Mouse (Mus musculus) ES-Bruce4 (cell line): Measurements from ENCODE around the gene Rab5c. TPM values are rescaled to one million over a fixed set of nuclear protein-coding genes. Genes with fewer than 3 reads are reported as not detected.

Experiments
- H3K27ac ChIP-seq: 2 replicates; pipeline ENCODE4 v1.5.1; 2012; ENCODE audit warnings: low read length, inconsistent platforms; ENCODE audit not compliant: insufficient read depth
- H3K27me3 ChIP-seq: 2 replicates; pipeline ENCODE4 v1.6.1; 2012; ENCODE audit warnings: mild to moderate bottlenecking, low read length, inconsistent platforms; ENCODE audit not compliant: control insufficient read depth, poor library complexity, insufficient read depth, severe bottlenecking
- H3K36me3 ChIP-seq: 2 replicates; pipeline ENCODE4 v1.6.1; 2012; ENCODE audit warnings: inconsistent platforms, mild to moderate bottlenecking, low read length, moderate library complexity; ENCODE audit not compliant: control insufficient read depth, poor library complexity, insufficient read depth, severe bottlenecking
- H3K4me1 ChIP-seq: one replicate; pipeline ENCODE4 v1.8.1; 2011; ENCODE audit warnings: low read length; ENCODE audit not compliant: control insufficient read depth, insufficient read depth
- H3K4me3 ChIP-seq: 2 replicates; pipeline ENCODE4 v1.5.1; 2011; ENCODE audit warnings: low read depth, mild to moderate bottlenecking, low read length
- H3K9ac ChIP-seq: 2 replicates; pipeline ENCODE4 v1.6.1; 2012; ENCODE audit warnings: low read depth, mild to moderate bottlenecking, inconsistent platforms; ENCODE audit not compliant: poor library complexity, severe bottlenecking
- H3K9me3 ChIP-seq: replicated peaks from 2 replicates; pipeline ENCODE4 v1.6.1; 2012; ENCODE audit warnings: mild to moderate bottlenecking, low read length, inconsistent platforms; ENCODE audit not compliant: control insufficient read depth, poor library complexity, insufficient read depth, severe bottlenecking
- CTCF ChIP-seq: IDR thresholded peaks from one replicate; pipeline ENCODE4 v1.8.1; 2011; ENCODE audit warnings: low read depth, low read length
- EP300 ChIP-seq: IDR thresholded peaks from 2 replicates; pipeline ENCODE4 v1.6.1; 2011; ENCODE audit warnings: low read depth, low read length; ENCODE audit not compliant: insufficient read depth
- POLR2A ChIP-seq: IDR thresholded peaks from one replicate; pipeline ENCODE4 v1.8.1; 2011; ENCODE audit warnings: low read length; ENCODE audit not compliant: insufficient read depth
- polyA plus RNA-seq: library from polyadenylated mRNA; stranded (reverse); fragments of >200 nt; gene quantifications from 2 replicates; pipeline ENCODE4 v1.2.4, GENCODE M21; 2011; ENCODE audit warnings: low read depth; ENCODE audit not compliant: missing spikeins, insufficient read depth, insufficient read length

Rab5c gene
- polyA plus RNA-seq, 1 experiment: 95.2 TPM

GRCm38 (mm10) chr11:100737105-100737733, 796 bp downstream of the Rab5c start:
- Histone ChIP-seq H3K9me3 (no peaks in the 10 kb centered on the region), H3K36me3 (peaks cover 2% of the 10 kb centered on the region), H3K4me3 (peak overlapping the region; percentile 92), H3K4me1 (no peaks in the 10 kb centered on the region), H3K9ac (peak overlapping the region; percentile 93), H3K27ac (no peak overlapping the region), H3K27me3 (no peaks in the 10 kb centered on the region)
- TF ChIP-seq CTCF (no peak), EP300 (no peak), POLR2A (no peak)

DNA sequence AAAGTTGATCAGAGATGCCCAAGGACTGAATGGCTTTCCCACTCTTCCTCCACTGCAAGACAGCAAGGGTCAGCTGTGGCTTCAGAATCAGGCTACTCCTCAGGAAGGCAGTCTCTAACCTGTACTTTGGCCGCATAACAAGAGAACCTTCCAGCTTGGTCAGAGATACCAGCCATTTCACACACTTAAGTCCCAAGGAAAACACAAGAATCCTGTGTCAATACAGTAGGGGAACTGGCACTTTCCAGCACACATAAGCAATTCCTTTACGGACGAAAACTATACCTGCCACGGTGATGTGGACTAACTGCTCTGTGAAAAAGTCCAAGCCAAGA, 1.3 kb downstream of the Rab5c start:
- TF ChIP-seq EP300 (no peak), POLR2A (no peak), CTCF (no peak)
- Histone ChIP-seq H3K4me1 (no peaks in the 10 kb centered on the region), H3K9ac (peak overlapping the region; percentile 93), H3K4me3 (peak overlapping the region; percentile 92), H3K9me3 (no peaks in the 10 kb centered on the region), H3K27me3 (no peaks in the 10 kb centered on the region), H3K36me3 (peaks cover 2% of the 10 kb centered on the region), H3K27ac (no peak overlapping the region)

GRCm38 (mm10) chr11:100735954-100736745, 1.9 kb downstream of the Rab5c start:
- Histone ChIP-seq H3K36me3 (peaks cover 2% of the 10 kb centered on the region), H3K27me3 (no peaks in the 10 kb centered on the region), H3K9me3 (no peaks in the 10 kb centered on the region), H3K4me1 (no peaks in the 10 kb centered on the region), H3K4me3 (peak overlapping the region; percentile 15; the same call in 1 of the 2 replicates), H3K9ac (peak overlapping the region; percentile 36), H3K27ac (0 out of 2 replicates have a peak overlapping the region, but pooled peaks have one; percentile 1)
- TF ChIP-seq POLR2A: no peak
- TF ChIP-seq CTCF: no peak

GRCm38 (mm10) chr11:100735134-100735865, 2.7 kb downstream of the Rab5c start:
- Histone ChIP-seq H3K27me3 (no peaks in the 10 kb centered on the region), H3K36me3 (peaks cover 2% of the 10 kb centered on the region), H3K9ac (0 out of 2 replicates have a peak overlapping the region, but pooled peaks have one; percentile 36), H3K4me1 (no peaks in the 10 kb centered on the region), H3K4me3 (no peak overlapping the region), H3K9me3 (no peaks in the 10 kb centered on the region), H3K27ac (no peak overlapping the region)
- no peak for TF ChIP-seq EP300
- no peak for TF ChIP-seq CTCF
- no peak for TF ChIP-seq POLR2A

DNA sequence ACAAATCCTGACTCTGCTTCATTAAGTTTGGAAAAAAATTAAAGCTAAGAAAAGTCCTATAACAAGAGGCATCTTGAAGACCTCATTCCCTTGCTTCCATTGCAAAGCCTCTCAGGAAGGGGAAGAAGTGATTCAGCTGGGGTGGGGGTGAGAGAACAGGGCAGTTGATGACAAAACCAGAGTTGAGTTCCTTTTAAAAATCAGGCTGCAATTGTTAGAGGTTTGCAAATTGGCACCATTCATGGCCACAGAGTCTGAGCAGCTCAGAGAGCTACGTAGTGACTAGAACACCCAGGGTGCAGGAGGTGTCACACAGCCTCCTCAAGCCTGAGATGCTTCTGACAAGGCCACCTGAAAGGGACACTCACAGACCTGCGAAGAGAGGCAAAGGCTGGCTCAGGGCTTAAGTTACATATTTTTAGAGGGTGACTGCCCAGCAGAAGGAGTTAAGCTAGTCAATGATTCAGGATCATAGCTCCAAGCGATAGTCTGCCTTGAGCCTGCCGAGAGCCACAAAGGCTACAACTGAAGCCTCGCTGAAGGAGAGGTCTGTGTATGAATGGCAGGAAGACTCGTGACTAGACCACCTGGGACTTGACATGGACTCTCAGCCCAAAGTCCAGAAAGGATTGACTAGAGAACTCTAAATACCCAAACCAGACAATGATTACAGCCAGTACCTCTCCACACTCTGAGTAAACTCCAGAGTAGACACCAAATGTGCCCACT, 7.4 kb downstream of the Rab5c start:
- Histone ChIP-seq H3K27me3 (no peaks in the 10 kb centered on the region), H3K9ac (no peak overlapping the region), H3K9me3 (no peaks in the 10 kb centered on the region), H3K4me3 (no peak overlapping the region), H3K36me3 (peaks cover 4% of the 10 kb centered on the region), H3K27ac (no peak overlapping the region), H3K4me1 (no peaks in the 10 kb centered on the region)
- no peak for TF ChIP-seq POLR2A
- no peak for TF ChIP-seq EP300
- TF ChIP-seq CTCF: no peak

DNA sequence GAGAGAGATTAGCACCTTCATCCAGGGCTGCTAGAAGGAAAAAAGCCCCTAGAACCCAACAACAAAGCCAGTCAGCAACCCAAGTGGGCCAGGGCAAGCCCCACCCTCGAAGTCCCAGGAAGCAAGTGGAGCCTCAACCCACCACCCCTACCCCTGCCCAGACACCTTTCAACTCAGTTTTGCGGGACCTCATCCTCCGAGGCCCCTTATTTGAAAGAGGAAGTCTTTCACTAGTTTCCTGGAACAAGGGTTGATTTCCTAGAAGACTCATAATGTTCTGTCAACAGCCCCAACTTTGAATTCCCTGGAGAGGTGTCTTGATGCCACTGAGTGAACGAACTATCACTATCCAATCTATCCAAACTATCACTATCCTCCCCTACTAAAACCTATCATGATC, 8.0 kb downstream of the Rab5c start:
- peaks cover 4% of the 10 kb centered on the region; the same call in 1 of the 2 replicates for H3K36me3 ChIP-seq

More for the DNA sequence above, 8.0 kb downstream of the Rab5c start:
- Histone ChIP-seq H3K4me1 (peaks cover 3% of the 10 kb centered on the region), H3K9me3 (no peaks in the 10 kb centered on the region), H3K27me3 (no peaks in the 10 kb centered on the region), H3K27ac (no peak overlapping the region), H3K4me3 (no peak overlapping the region), H3K9ac (no peak overlapping the region)
- TF ChIP-seq CTCF: no peak
- TF ChIP-seq EP300: no peak
- no peak for TF ChIP-seq POLR2A
